Mouse (Mus musculus): Measurements from ENCODE around the gene Gm21887. TPM values are rescaled to one million over a fixed set of nuclear protein-coding genes. Genes with fewer than 3 reads are reported as not detected.
"Not testable (repeated sequence)": the region's sequence is repeated elsewhere in the genome, so short reads cannot be mapped to it uniquely, and the experiment has no call there.

Gene Gm21887
- polyA plus RNA-seq, 1 experiment from 2014 or later, result 306 TPM

DNA sequence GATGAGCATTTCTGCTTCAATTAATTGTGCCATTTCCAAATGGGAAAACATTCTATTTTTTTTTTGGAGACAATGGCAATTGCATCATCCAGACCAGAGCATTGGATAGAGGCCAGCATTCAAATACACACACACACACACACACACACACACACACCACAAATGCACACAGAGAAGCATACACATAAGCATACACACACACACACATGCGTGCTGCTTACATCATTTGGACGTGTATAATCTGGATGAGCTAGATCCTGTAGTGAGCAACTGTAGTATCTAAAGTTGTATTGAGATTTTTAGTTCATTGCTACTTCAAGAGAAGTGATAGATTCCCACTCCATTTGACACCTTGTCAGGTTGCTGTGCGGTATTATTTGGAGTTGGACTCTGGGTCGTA is 35.0 kb upstream of the Gm21887 start:
- not testable (repeated sequence) for H3K4me3 ChIP-seq (ENCODE audit: low read depth, low read length); H3K27me3 ChIP-seq (replicated peaks; ENCODE audit: control insufficient read depth, insufficient read depth, low read length); ATAC-seq (replicated peaks; ENCODE audit: low FRiP score); H3K27ac ChIP-seq (ENCODE audit: low read depth, low read length); H3K4me2 ChIP-seq; H3K4me1 ChIP-seq (replicated peaks; ENCODE audit: control insufficient read depth, insufficient read depth, low read length); H3K9ac ChIP-seq (ENCODE audit: low read depth, low read length)
- Histone ChIP-seq H3K9me3 (ENCODE audit: control insufficient read depth, low read length) (peaks cover 23% of the 10 kb centered on the region), H3K36me3 (ENCODE audit: control insufficient read depth, insufficient read depth, low read length) (peaks cover 22% of the 10 kb centered on the region)
- 66% methylated on average over 4 of the region's 4 CpGs for WGBS
- DNase-seq (ENCODE audit: low spot score), result peak; percentile 24

DNA sequence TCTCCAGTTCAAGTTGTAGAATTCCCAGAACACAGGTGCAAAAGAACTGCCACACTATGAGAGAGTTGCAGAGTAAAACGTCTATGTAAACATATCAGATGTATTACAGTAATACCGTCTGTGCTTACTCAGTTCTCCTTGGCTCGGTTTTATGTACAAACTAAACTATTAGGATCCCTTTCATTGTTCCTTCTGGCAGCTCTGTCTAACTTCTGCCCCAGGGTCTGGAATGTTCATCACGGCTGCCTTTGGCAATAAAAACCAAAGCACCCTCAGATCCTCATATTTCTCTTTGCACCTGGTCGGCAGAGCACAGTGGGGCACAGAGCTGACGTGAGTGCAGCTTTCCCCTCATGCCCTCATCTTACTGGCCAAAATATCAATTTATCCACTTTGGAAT is 34.5 kb upstream of the Gm21887 start:
- H3K4me1 ChIP-seq (replicated peaks; ENCODE audit: control insufficient read depth, insufficient read depth, low read length); DNase-seq (ENCODE audit: low spot score); H3K4me3 ChIP-seq (ENCODE audit: low read depth, low read length); H3K9ac ChIP-seq (ENCODE audit: low read depth, low read length); H3K4me2 ChIP-seq; H3K27me3 ChIP-seq (replicated peaks; ENCODE audit: control insufficient read depth, insufficient read depth, low read length); H3K27ac ChIP-seq (ENCODE audit: low read depth, low read length); ATAC-seq (replicated peaks; ENCODE audit: low FRiP score): not testable (repeated sequence)
- Histone ChIP-seq H3K9me3 (ENCODE audit: control insufficient read depth, low read length) (peaks cover 26% of the 10 kb centered on the region), H3K36me3 (ENCODE audit: control insufficient read depth, insufficient read depth, low read length) (peaks cover 27% of the 10 kb centered on the region)
- WGBS, result 76% methylated on average over 6 of the region's 6 CpGs

DNA sequence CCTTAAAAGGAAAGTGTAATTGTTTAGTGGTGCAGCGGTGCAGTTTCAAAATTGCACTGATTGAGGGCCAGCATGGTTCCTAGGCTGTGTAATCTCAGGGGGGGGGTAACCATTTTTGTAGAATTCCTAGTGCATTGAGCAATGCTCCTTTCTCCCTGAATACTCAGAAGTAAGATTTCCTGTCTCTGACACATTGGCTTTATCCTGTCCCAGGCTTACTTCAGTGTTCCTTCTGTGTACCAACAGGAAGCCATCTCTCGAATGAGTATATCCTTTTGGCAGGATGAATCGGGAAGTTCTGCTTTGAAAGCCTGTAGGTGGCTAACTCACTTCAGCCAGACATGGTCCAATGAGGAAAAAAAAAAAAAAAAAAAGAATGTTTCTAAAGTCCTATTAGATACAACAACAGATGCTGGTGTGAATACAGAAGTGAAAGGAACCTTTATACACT is 33.8 kb upstream of the Gm21887 start:
- H3K4me1 ChIP-seq (replicated peaks; ENCODE audit: control insufficient read depth, insufficient read depth, low read length); ATAC-seq (replicated peaks; ENCODE audit: low FRiP score); DNase-seq (ENCODE audit: low spot score); H3K27ac ChIP-seq (ENCODE audit: low read depth, low read length); H3K27me3 ChIP-seq (replicated peaks; ENCODE audit: control insufficient read depth, insufficient read depth, low read length); H3K4me3 ChIP-seq (ENCODE audit: low read depth, low read length); H3K9ac ChIP-seq (ENCODE audit: low read depth, low read length); H3K4me2 ChIP-seq: not testable (repeated sequence)
- peaks cover 24% of the 10 kb centered on the region for H3K9me3 ChIP-seq (ENCODE audit: control insufficient read depth, low read length)
- H3K36me3 ChIP-seq (ENCODE audit: control insufficient read depth, insufficient read depth, low read length), result peaks cover 25% of the 10 kb centered on the region
- 73% methylated on average over 3 of the region's 3 CpGs for WGBS

- ATAC-seq (replicated peaks; ENCODE audit: low FRiP score); H3K27me3 ChIP-seq (replicated peaks; ENCODE audit: control insufficient read depth, insufficient read depth, low read length); H3K27ac ChIP-seq (ENCODE audit: low read depth, low read length); H3K4me3 ChIP-seq (ENCODE audit: low read depth, low read length); H3K9ac ChIP-seq (ENCODE audit: low read depth, low read length); DNase-seq (ENCODE audit: low spot score); H3K4me2 ChIP-seq; H3K4me1 ChIP-seq (replicated peaks; ENCODE audit: control insufficient read depth, insufficient read depth, low read length): not testable (repeated sequence)
- Histone ChIP-seq H3K36me3 (ENCODE audit: control insufficient read depth, insufficient read depth, low read length) (peaks cover 25% of the 10 kb centered on the region), H3K9me3 (ENCODE audit: control insufficient read depth, low read length) (peaks cover 24% of the 10 kb centered on the region)
- 57% methylated on average over 5 of the region's 5 CpGs for WGBS
Observed at GRCm38 (mm10) chrX:169976340-169976739, 33.1 kb upstream of the Gm21887 start.

- H3K27ac ChIP-seq (ENCODE audit: low read depth, low read length); H3K4me3 ChIP-seq (ENCODE audit: low read depth, low read length); H3K27me3 ChIP-seq (replicated peaks; ENCODE audit: control insufficient read depth, insufficient read depth, low read length); H3K9ac ChIP-seq (ENCODE audit: low read depth, low read length); H3K4me1 ChIP-seq (replicated peaks; ENCODE audit: control insufficient read depth, insufficient read depth, low read length); H3K4me2 ChIP-seq; ATAC-seq (replicated peaks; ENCODE audit: low FRiP score); DNase-seq (ENCODE audit: low spot score): not testable (repeated sequence)
- peaks cover 33% of the 10 kb centered on the region for H3K9me3 ChIP-seq (ENCODE audit: control insufficient read depth, low read length)
- WGBS, result 85% methylated on average over 7 of the region's 7 CpGs
- peaks cover 38% of the 10 kb centered on the region for H3K36me3 ChIP-seq (ENCODE audit: control insufficient read depth, insufficient read depth, low read length)
Observed at GRCm38 (mm10) chrX:169977856-169978435, 31.5 kb upstream of the Gm21887 start.

GRCm38 (mm10) chrX:169978436-169979381 is 30.8 kb upstream of the Gm21887 start:
- 65% methylated on average over 29 of the region's 29 CpGs for WGBS
- DNase-seq (ENCODE audit: low spot score) (peak; percentile 82), ATAC-seq (replicated peaks; ENCODE audit: low FRiP score) (peak; percentile 11; the same call in 1 of the 2 replicates)
- H3K27ac ChIP-seq (ENCODE audit: low read depth, low read length); H3K27me3 ChIP-seq (replicated peaks; ENCODE audit: control insufficient read depth, insufficient read depth, low read length); H3K4me1 ChIP-seq (replicated peaks; ENCODE audit: control insufficient read depth, insufficient read depth, low read length); H3K9ac ChIP-seq (ENCODE audit: low read depth, low read length); H3K4me3 ChIP-seq (ENCODE audit: low read depth, low read length); H3K4me2 ChIP-seq: not testable (repeated sequence)
- peaks cover 46% of the 10 kb centered on the region for H3K36me3 ChIP-seq (ENCODE audit: control insufficient read depth, insufficient read depth, low read length)
- peaks cover 40% of the 10 kb centered on the region for H3K9me3 ChIP-seq (ENCODE audit: control insufficient read depth, low read length)

DNA sequence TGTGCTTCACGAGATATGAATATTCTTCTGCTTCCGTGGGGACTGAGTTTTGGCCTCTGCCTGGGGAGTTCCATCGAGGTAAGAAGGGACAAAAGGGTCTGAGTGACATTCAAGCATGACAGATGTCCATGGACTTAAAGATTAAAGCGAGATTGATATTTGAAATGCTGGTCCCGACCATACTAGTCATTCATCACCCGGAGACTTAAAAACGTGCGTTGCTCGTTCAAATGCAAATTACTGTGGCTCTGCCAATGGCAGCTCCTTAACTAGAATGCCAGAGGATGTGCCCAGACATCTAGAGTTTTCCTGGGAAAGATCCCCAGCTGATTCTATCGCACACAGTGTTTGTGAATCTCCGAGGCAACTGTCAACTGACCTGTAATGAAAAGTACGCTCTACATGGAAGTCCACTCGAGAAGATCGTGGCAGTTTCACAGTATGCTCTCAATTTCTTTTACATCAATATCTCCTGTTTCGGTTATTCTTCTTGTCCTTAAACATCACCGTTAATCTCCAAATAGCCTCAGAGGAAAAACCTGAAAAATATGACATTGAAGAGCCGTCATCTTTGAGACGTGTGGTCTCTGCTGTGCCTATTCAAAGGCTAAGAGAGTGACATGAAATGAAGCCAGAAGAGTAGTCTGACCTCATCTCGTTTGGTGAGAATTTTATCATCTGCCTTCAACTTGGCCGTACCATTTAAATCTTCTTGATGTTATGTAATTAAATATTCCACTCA is 29.8 kb upstream of the Gm21887 start:
- not testable (repeated sequence) for H3K27ac ChIP-seq (ENCODE audit: low read depth, low read length); H3K4me2 ChIP-seq; DNase-seq (ENCODE audit: low spot score); H3K4me1 ChIP-seq (replicated peaks; ENCODE audit: control insufficient read depth, insufficient read depth, low read length); H3K4me3 ChIP-seq (ENCODE audit: low read depth, low read length); H3K9ac ChIP-seq (ENCODE audit: low read depth, low read length); H3K27me3 ChIP-seq (replicated peaks; ENCODE audit: control insufficient read depth, insufficient read depth, low read length); ATAC-seq (replicated peaks; ENCODE audit: low FRiP score)
- 83% methylated on average over 20 of the region's 20 CpGs for WGBS
- Histone ChIP-seq H3K9me3 (ENCODE audit: control insufficient read depth, low read length) (peaks cover 45% of the 10 kb centered on the region), H3K36me3 (ENCODE audit: control insufficient read depth, insufficient read depth, low read length) (peaks cover 49% of the 10 kb centered on the region)

DNA sequence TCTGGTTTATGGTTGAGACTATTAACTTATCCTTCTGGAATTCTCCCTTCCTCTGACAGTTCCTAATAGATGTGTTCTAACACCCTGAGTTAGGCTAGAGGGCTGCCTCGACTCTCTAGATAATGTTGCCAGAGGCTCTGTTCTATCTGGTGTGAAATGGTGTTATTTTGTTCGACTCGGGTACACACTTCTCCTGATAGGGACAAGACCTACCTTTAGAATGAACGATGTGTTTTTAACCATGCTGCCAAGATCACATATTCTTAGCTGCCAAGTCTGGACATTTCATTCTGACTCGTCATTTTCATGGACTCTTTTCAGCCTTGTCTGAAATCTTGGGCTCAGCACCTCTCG is 29.3 kb upstream of the Gm21887 start:
- H3K27ac ChIP-seq (ENCODE audit: low read depth, low read length); H3K4me2 ChIP-seq; H3K9ac ChIP-seq (ENCODE audit: low read depth, low read length); H3K27me3 ChIP-seq (replicated peaks; ENCODE audit: control insufficient read depth, insufficient read depth, low read length); H3K4me3 ChIP-seq (ENCODE audit: low read depth, low read length); DNase-seq (ENCODE audit: low spot score); ATAC-seq (replicated peaks; ENCODE audit: low FRiP score); H3K4me1 ChIP-seq (replicated peaks; ENCODE audit: control insufficient read depth, insufficient read depth, low read length): not testable (repeated sequence)
- peaks cover 51% of the 10 kb centered on the region for H3K36me3 ChIP-seq (ENCODE audit: control insufficient read depth, insufficient read depth, low read length)
- 82% methylated on average over 6 of the region's 6 CpGs for WGBS
- peaks cover 46% of the 10 kb centered on the region for H3K9me3 ChIP-seq (ENCODE audit: control insufficient read depth, low read length)
